Mouse (Mus musculus) layer of hippocampus, adult 11-12 months (tissue): ENCODE measurements around the gene Nr1h3.

Experiments
- DNase-seq: peaks from one replicate; pipeline ENCODE4 v3.0.0; 2022; ENCODE audit warnings: low spot score

The Nr1h3 gene

DNA sequence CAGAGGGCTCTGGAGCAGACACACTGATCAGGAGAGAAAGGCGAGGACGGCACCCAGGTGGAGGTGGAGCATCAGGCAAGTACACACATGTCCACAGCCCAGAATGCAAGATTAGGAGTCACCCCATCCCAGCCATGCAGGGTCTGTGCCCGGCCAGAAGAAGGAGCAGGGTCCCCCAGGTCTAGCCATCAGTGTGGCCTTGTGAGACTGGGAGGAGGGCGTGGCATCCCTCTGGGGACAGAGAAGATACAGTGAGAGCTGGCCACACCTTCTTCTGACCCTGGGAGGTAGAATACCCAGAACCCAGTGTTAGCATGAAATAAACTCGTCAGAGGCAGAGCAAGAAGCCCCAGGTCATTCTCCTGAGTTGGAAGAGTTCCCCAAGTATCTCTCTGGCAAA lies 63.3 kb downstream of the Nr1h3 start:
- DNase-seq = no peak

DNA sequence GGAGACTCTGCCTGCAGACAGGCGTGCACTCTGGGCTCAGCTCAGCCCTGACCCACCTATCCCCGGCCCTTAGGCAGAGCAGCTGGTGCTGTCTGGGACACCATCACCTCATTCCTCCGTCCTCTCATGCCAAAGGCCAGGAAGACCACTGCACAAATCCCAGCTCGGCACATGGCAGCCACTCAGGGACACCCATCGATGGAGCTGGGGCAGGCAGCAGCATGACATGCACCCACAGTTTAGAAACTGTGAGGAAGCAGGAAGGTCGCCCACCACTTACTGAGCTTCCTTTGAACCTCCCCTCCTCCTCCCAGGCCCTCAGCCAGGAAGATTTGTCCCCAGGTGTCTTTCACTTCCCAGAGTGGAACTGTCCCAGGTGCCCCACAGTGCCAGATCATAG lies 65.2 kb downstream of the Nr1h3 start:
- DNase-seq = no peak

- no peak for DNase-seq
Measured at GRCm38 (mm10) chr2:91136513-91137412, 65.9 kb downstream of the Nr1h3 start.
